Mouse (Mus musculus) lung, postnatal 4 days (tissue): ENCODE data around the gene Ube2g1.
"Not testable (repeated sequence)": the region's sequence is repeated elsewhere in the genome, so short reads cannot be mapped to it uniquely, and the experiment has no call there.

Experiments used
- DNase-seq, 2 experiments: peaks; one replicate each; pipeline ENCODE4 v3.0.0; 2021

Gene Ube2g1

GRCm38 (mm10) chr11:72695025-72695424 lies 87.9 kb downstream of the Ube2g1 start:
- no peak for DNase-seq

- no peak for DNase-seq
Measured at GRCm38 (mm10) chr11:72696368-72696971, 89.4 kb downstream of the Ube2g1 start.

- DNase-seq, result no peak
Measured at GRCm38 (mm10) chr11:72697323-72697722, 90.2 kb downstream of the Ube2g1 start.

GRCm38 (mm10) chr11:72705111-72705510 lies 98.0 kb downstream of the Ube2g1 start:
- not testable (repeated sequence) for DNase-seq

- DNase-seq, result no peak
Measured at GRCm38 (mm10) chr11:72712721-72713120, 105.6 kb downstream of the Ube2g1 start.

GRCm38 (mm10) chr11:72718161-72718560 lies 111.1 kb downstream of the Ube2g1 start:
- no peak for DNase-seq

GRCm38 (mm10) chr11:72723165-72723564 lies 116.1 kb downstream of the Ube2g1 start:
- no peak for DNase-seq

GRCm38 (mm10) chr11:72723871-72724270 lies 116.8 kb downstream of the Ube2g1 start:
- no peak for DNase-seq

- no peak for DNase-seq
Measured at GRCm38 (mm10) chr11:72726023-72726422, 118.9 kb downstream of the Ube2g1 start.

- no peak for DNase-seq
Measured at GRCm38 (mm10) chr11:72733736-72734135, 126.7 kb downstream of the Ube2g1 start.

GRCm38 (mm10) chr11:72734840-72735518 lies 127.9 kb downstream of the Ube2g1 start:
- DNase-seq, result no peak

- DNase-seq, result no peak
Measured at GRCm38 (mm10) chr11:72735519-72735860, 128.4 kb downstream of the Ube2g1 start.
